Mouse (Mus musculus) spleen, adult 10 weeks (tissue): ENCODE measurements around the gene Olfr437. TPM values are rescaled to one million over a fixed set of nuclear protein-coding genes. Genes with fewer than 3 reads are reported as not detected.

Source experiments
- polyA plus RNA-seq: library from polyadenylated mRNA; stranded (reverse); fragments of 350-450 nt; fragmentation: Illumina TruSeq; extraction: RNeasy Lipid Tissue Mini Kit (QIAGEN cat#74804); gene quantifications from one replicate; pipeline ENCODE4 v1.2.3, GENCODE M21; 2015; ENCODE audit warnings: low replicate concordance; ENCODE audit not compliant: insufficient read depth

Gene Olfr437
- polyA plus RNA-seq = not detected

DNA sequence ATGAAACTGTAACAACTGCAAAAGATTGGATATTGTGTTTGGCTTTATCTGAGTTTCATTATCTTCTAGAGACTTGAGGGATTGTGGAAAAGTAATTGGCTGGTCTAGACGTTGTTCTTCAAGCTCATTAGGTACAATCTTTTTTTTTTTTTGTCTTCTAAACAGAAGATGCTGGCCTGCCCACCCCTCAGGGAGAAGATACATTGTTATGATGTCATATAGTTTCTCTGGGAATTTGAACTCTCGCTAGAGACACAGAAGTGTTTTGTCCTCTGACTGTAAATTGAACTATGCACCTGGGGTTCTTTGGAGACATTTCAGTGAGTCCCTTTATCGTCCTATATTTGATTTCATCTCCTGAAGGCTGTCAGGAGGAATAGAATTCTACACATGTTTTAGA lies at the start of gene Olfr437:
TSS of gene Olfr437 (plus strand) at position 301 of the 400 bp plus-strand sequence.

DNA sequence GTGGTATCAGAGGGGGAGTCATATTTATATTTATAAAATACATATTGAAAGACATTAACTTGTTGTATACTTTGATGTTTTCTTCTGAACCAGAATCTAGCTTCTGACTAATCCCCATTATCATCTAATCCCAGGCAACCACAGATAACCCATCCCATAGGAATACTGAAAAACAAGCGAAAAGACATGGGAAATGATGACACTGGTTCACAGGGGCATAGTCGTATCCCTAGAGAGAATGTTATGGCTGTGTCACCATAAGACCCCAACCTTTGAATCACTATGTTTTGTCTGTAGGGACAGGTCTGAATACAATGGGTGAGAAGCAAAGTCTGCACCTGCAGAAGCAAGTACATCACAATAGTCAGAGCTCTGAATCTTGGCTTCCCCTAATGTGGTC lies 16.8 kb upstream of the Olfr437 start, which contains the start of gene Olfr237-ps1:
TSS of gene Olfr237-ps1 (plus strand) at position 301 of the 400 bp plus-strand sequence.

GRCm38 (mm10) chr6:43171840-43172239 lies 8.8 kb downstream of the Olfr437 start, which contains the start of gene Olfr13:
Olfr13 (plus strand) TSS chr6:43172140.

GRCm38 (mm10) chr6:43196781-43197180 lies 33.7 kb downstream of the Olfr437 start, which contains the start of gene Olfr435:
Olfr435 (plus strand) TSS chr6:43197146.

DNA sequence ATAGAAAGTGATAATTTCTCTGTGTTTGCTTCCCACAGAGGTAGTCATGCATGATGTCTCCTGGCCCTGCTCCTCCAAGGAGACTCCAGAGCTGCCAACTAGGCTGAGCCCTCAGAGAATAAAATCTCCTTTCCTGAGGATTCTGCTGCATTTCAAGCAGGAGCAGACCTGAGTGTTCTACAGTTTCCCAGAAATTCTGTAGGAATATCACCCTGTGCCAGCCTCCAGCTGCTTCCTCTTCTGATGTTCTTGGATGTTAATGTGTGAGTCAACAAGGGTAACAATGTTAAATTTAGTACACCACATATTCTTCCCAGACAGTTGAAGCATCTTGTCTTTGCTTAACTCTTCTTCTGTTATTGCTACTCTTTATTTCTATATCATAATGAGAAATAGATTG lies 49.8 kb downstream of the Olfr437 start, which contains the start of gene Olfr434:
TSS of gene Olfr434 (plus strand) at position 149 of the 400 bp plus-strand sequence.

Other genes starting within 250 kb of the Olfr437 start
- not detected for gene Olfr446, start 241.9 kb upstream of the Olfr437 start, polyA plus RNA-seq
- not detected for gene Olfr444, start 214.2 kb upstream of the Olfr437 start, polyA plus RNA-seq
- gene Olfr441, start 56.9 kb upstream of the Olfr437 start, polyA plus RNA-seq = not detected
- not detected for gene Olfr237-ps1, start 16.7 kb upstream of the Olfr437 start, polyA plus RNA-seq
- gene Olfr13, start 8.9 kb downstream of the Olfr437 start, polyA plus RNA-seq = not detected
- not detected for gene Olfr435, start 33.9 kb downstream of the Olfr437 start, polyA plus RNA-seq
- not detected for gene Olfr434, start 49.7 kb downstream of the Olfr437 start, polyA plus RNA-seq
- gene Olfr47, start 68.2 kb downstream of the Olfr437 start, polyA plus RNA-seq = not detected
- gene Arhgef5, start 102.3 kb downstream of the Olfr437 start, polyA plus RNA-seq = 7.3 TPM
- gene Nobox, start 146.3 kb downstream of the Olfr437 start, polyA plus RNA-seq = not detected